Mouse (Mus musculus) hindbrain, embryonic 12.5 days (tissue): ENCODE data around the gene 1700025G04Rik. TPM values are rescaled to one million over a fixed set of nuclear protein-coding genes. Genes with fewer than 3 reads are reported as not detected.

Experiments
- ATAC-seq: fragments of 200-750 bp; cut with Nextera tagmentation; 2 replicates; pipeline ENCODE4 v1.8.0; 2017; ENCODE audit warnings: moderate TSS enrichment; ENCODE audit not compliant: low FRiP score
- H3K27ac ChIP-seq: fragments of 300-500 bp; sonication (generic); 2 replicates; pipeline ENCODE4 v1.5.1; 2016; ENCODE audit warnings: mild to moderate bottlenecking
- H3K27me3 ChIP-seq: fragments of 300-500 bp; sonication (generic); 2 replicates; pipeline ENCODE4 v1.6.1; 2016; ENCODE audit warnings: mild to moderate bottlenecking
- H3K36me3 ChIP-seq: fragments of 300-500 bp; sonication (generic); 2 replicates; pipeline ENCODE4 v1.6.1; 2016; ENCODE audit warnings: mild to moderate bottlenecking
- H3K4me1 ChIP-seq: fragments of 300-500 bp; sonication (generic); 2 replicates; pipeline ENCODE4 v1.6.1; 2016
- H3K4me2 ChIP-seq: fragments of 300-500 bp; sonication (generic); replicated peaks from 2 replicates; pipeline ENCODE4 v1.6.1; 2016; ENCODE audit warnings: mild to moderate bottlenecking
- H3K4me3 ChIP-seq: fragments of 300-500 bp; sonication (generic); 2 replicates; pipeline ENCODE4 v1.5.1; 2016; ENCODE audit warnings: mild to moderate bottlenecking
- H3K9ac ChIP-seq: fragments of 300-500 bp; sonication (generic); 2 replicates; pipeline ENCODE4 v1.6.1; 2016; ENCODE audit warnings: mild to moderate bottlenecking, moderate library complexity
- H3K9me3 ChIP-seq: fragments of 300-500 bp; sonication (generic); replicated peaks from 2 replicates; pipeline ENCODE4 v1.6.1; 2016; ENCODE audit warnings: mild to moderate bottlenecking
- WGBS: fragments of 180-500 bp; shearing (Covaris S2); methylation state at CpG from one replicate; pipeline ENCODE4 v1.1.7; 2016; 5-methylcytosine and 5-hydroxymethylcytosine counted together
- polyA plus RNA-seq: library from polyadenylated mRNA; unstranded; fragments of >200 nt; fragmentation: Nextera tagmentation; extraction: Ambion mirVana; gene quantifications from 2 replicates; pipeline ENCODE4 v1.2.1, GENCODE M21; 2016

The 1700025G04Rik gene
- polyA plus RNA-seq, 1 experiment from 2014 or later = 51.0 TPM

DNA sequence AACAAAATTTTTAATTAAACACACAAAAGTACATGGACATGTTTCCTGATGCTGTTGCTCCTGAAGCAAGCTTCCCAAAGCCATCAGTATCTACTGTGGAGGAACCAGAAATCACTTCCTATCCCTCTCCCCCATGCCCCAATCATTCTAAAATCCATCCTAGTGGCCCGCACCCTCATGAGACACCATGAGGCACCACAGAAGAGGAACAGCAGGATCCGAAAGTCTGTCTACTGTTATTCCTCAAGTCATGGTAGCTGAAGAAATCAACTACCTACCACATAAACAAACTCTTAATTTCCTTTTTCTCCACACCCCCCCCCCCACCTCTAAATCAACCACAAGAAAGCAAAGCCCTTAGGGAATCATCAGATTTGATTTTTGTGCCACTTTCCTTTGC, 46.5 kb downstream of the 1700025G04Rik start:
- Histone ChIP-seq H3K36me3 (no peaks in the 10 kb centered on the region), H3K4me1 (peaks cover 39% of the 10 kb centered on the region), H3K9me3 (no peaks in the 10 kb centered on the region), H3K4me2 (no peak overlapping the region), H3K4me3 (no peak overlapping the region), H3K9ac (no peak overlapping the region), H3K27me3 (no peaks in the 10 kb centered on the region), H3K27ac (no peak overlapping the region)
- WGBS = 90% methylated on average over 2 of the region's 2 CpGs
- no peak for ATAC-seq

DNA sequence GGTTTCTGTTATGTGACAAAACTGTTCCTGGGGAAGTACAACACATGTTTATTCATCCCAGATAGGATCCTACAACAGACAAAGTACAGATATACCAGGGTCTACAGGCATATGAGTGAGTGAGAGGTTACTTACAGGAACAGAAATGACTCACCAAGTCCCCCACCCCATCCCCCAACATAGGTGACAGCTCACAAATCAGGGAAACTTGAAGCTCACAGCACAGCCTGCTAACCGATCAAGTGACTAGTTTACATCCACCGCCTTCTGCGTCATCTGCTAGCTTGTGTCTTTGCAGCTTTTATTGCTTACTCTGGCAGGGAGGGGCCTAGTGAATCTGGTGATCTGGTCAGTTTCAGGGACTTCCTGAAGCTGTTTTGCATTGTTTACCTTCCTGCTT, 47.5 kb downstream of the 1700025G04Rik start:
- no peaks in the 10 kb centered on the region for H3K27me3 ChIP-seq
- no peaks in the 10 kb centered on the region for H3K9me3 ChIP-seq
- WGBS = 81% methylated on average over 3 of the region's 3 CpGs
- no peaks in the 10 kb centered on the region for H3K36me3 ChIP-seq
- ATAC-seq = no peak
- peaks cover 46% of the 10 kb centered on the region for H3K4me1 ChIP-seq
- H3K4me2 ChIP-seq = no peak overlapping the region
- H3K4me3 ChIP-seq = no peak overlapping the region
- H3K9ac ChIP-seq = no peak overlapping the region
- H3K27ac ChIP-seq = no peak overlapping the region

DNA sequence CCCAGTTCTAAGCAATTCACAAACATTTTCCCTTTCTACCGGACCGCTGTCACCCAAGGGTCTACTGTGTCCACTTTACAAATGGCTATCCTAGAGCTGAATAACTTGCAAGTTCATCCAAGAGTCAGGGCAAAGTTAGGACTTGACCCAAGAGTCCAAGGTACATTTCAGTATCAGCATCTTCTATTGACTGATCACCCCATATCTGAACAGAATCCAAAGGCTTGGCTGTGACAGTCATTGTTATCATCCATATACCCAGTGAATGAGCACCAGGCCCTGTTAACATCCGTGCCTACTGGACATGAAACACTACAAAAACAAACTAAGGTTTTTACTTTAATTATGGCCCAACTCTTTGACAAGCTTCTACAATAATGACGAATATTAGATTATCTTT, 48.9 kb downstream of the 1700025G04Rik start:
- ATAC-seq = no peak
- H3K4me2 ChIP-seq = no peak overlapping the region
- 92% methylated on average over 4 of the region's 4 CpGs for WGBS
- H3K36me3 ChIP-seq = no peaks in the 10 kb centered on the region
- H3K27ac ChIP-seq = no peak overlapping the region
- peaks cover 46% of the 10 kb centered on the region for H3K4me1 ChIP-seq
- no peak overlapping the region for H3K9ac ChIP-seq
- H3K4me3 ChIP-seq = no peak overlapping the region
- H3K9me3 ChIP-seq = no peaks in the 10 kb centered on the region
- H3K27me3 ChIP-seq = no peaks in the 10 kb centered on the region

DNA sequence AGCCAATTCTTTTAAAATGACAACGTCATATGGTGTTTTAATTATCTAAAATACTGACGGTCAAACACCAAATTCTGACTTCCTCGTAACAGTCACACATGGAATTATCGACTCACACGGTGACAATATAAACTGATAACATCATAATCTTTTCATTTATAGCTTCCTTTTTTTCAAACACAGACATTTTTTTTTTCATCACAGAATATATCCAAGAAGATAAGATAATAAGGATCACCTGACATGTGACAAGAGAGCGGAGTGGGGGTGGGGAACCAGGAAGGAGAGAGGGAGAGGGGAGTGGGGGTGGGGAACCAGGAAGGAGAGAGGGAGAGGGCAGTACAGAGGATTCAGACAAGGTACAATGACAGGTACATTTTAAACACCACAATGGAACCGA, 49.9 kb downstream of the 1700025G04Rik start:
- WGBS = 87% methylated on average over 7 of the region's 7 CpGs

DNA sequence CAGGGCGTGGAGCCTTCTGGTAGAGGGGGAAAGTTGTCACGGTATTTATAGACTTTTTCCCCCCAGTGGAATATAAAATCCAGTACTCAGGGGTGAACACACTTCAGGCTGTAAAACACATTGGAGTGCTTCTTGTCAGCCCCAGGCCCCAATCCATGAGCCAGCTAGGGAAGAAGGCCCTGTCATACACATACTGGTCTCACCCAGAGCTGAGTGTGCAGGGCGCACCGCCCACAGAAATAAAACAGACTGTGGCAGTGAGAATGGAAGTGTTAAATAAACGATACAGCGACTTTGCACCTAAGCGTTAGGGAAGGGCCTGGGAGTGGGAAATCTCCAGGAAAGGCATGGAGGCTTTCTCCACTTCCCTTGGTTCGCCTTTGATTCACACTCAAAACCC, 50.3 kb downstream of the 1700025G04Rik start:
- WGBS = 82% methylated on average over 8 of the region's 8 CpGs
- Histone ChIP-seq H3K9ac (no peak overlapping the region), H3K36me3 (no peaks in the 10 kb centered on the region), H3K9me3 (no peaks in the 10 kb centered on the region), H3K27ac (no peak overlapping the region), H3K27me3 (no peaks in the 10 kb centered on the region), H3K4me1 (peaks cover 53% of the 10 kb centered on the region), H3K4me2 (no peak overlapping the region), H3K4me3 (no peak overlapping the region)
- no peak for ATAC-seq

More for the DNA sequence above, 49.9 kb downstream of the 1700025G04Rik start:
- Histone ChIP-seq H3K4me1 (peaks cover 48% of the 10 kb centered on the region), H3K27ac (no peak overlapping the region), H3K4me2 (no peak overlapping the region), H3K4me3 (no peak overlapping the region), H3K36me3 (no peaks in the 10 kb centered on the region), H3K27me3 (no peaks in the 10 kb centered on the region), H3K9me3 (no peaks in the 10 kb centered on the region), H3K9ac (no peak overlapping the region)
- no peak for ATAC-seq

DNA sequence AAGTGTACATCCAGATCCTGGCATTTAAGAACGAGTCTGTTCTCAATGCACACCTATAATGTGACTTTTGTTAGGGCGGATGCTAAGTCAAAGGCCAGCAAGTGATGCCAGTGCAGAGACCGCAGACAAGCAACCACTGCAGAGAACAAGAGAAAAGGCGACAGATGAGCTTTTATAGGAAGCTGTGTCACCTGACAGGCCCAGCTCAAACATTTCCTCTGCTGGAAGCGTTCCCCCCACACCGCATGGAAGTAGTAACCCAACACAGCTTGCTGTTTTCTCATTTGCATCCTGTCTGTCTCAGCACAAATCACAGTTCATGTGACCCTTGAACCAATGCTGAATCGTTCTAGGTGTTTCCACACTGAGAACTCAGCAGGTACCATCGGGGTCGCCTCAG, 51.8 kb downstream of the 1700025G04Rik start:
- Histone ChIP-seq H3K27ac (no peak overlapping the region), H3K4me2 (no peak overlapping the region), H3K36me3 (no peaks in the 10 kb centered on the region), H3K4me3 (no peak overlapping the region), H3K27me3 (no peaks in the 10 kb centered on the region), H3K9ac (no peak overlapping the region), H3K9me3 (no peaks in the 10 kb centered on the region), H3K4me1 (peaks cover 53% of the 10 kb centered on the region)
- ATAC-seq = no peak
- WGBS = 56% methylated on average over 9 of the region's 9 CpGs

DNA sequence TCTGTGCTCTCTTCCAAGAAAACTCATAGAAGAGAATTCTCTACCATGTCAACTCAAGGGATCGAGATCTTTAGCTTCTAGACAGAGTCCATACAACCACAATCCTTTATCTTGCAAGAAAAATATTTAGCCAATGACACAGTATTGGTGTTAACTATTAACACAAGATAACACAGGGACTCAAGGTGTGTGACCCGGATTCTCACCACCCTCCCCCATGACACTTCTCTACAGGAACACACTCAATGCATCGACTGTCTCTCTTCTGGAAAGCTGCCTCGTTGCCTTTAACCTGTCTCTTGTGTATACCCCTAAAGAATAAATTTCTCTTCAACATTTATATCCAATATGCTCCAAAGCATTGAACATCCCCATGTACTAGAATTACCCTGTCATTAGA, 52.3 kb downstream of the 1700025G04Rik start:
- no peaks in the 10 kb centered on the region for H3K36me3 ChIP-seq
- peaks cover 53% of the 10 kb centered on the region for H3K4me1 ChIP-seq
- H3K9me3 ChIP-seq = no peaks in the 10 kb centered on the region
- no peak overlapping the region for H3K4me2 ChIP-seq
- WGBS = 72% methylated on average over 4 of the region's 4 CpGs
- H3K9ac ChIP-seq = no peak overlapping the region
- no peak overlapping the region for H3K4me3 ChIP-seq
- ATAC-seq = no peak
- no peaks in the 10 kb centered on the region for H3K27me3 ChIP-seq
- no peak overlapping the region for H3K27ac ChIP-seq

DNA sequence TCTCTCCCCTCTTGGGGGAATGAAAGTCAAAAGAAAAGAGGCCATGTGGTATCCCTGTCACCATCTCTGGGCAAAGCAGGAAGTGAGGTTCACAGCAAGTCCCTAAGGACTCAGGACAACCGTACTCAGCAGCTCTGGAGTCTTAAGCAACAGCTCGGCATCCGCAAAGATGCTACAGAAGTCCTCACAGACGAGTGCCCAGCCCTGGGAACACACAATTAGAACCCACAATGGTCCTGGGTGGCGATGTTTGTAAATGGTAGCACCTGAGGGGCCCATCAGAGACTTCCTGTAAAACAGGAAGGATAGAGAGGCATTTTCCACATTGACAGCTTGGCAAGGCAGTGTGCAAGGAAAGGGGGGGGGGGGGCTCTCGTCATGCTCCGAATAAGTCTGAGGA, 55.2 kb downstream of the 1700025G04Rik start:
- Histone ChIP-seq H3K27ac (no peak overlapping the region), H3K36me3 (no peaks in the 10 kb centered on the region), H3K9me3 (no peaks in the 10 kb centered on the region), H3K4me3 (no peak overlapping the region), H3K4me1 (peaks cover 43% of the 10 kb centered on the region), H3K9ac (no peak overlapping the region), H3K27me3 (no peaks in the 10 kb centered on the region), H3K4me2 (no peak overlapping the region)
- 61% methylated on average over 7 of the region's 7 CpGs for WGBS
- no peak for ATAC-seq

DNA sequence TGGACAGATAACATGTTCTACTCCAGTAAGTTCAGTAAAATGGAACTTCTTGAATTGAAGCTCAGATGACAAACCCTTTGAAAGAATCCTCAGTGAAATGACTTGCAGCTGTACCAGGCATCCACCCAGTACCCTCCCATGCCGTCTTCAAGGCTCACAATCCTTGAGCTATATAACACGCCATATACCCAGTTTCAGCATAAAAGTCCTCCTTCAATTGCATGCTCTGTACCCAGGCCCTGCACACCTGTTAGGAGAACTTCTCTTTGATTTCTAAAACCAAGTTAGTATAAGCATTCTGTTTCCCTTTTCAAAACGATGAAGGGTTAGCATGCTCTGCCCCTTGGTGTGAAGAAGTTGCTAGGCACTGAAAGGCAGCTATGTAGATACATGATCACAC, 56.2 kb downstream of the 1700025G04Rik start:
- H3K36me3 ChIP-seq = no peaks in the 10 kb centered on the region
- no peak overlapping the region for H3K4me3 ChIP-seq
- no peak overlapping the region for H3K4me2 ChIP-seq
- H3K9ac ChIP-seq = no peak overlapping the region
- no peak for ATAC-seq
- peaks cover 34% of the 10 kb centered on the region for H3K4me1 ChIP-seq
- 71% methylated on average over 3 of the region's 3 CpGs for WGBS
- H3K27ac ChIP-seq = no peak overlapping the region
- no peaks in the 10 kb centered on the region for H3K9me3 ChIP-seq
- no peaks in the 10 kb centered on the region for H3K27me3 ChIP-seq

DNA sequence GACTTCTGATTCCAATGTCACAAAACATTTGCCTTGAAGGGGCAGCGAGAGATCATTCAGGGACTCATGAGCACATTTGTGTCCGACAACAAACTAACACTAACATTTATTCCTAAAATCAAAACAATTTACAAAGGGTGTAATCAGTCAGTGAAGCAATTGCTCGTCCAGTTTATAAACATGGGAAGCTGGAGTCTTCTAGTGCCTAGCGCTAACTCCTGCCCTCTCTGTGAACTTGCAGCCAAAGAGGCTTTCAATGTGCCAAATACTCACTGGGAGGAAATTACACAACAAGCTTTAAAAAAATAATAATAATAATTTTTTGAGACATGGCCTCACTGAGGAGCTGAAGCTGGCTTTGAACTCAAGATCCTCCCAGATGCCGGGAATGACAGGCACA, 57.8 kb downstream of the 1700025G04Rik start:
- no peak for ATAC-seq
- peaks cover 21% of the 10 kb centered on the region for H3K4me1 ChIP-seq
- H3K4me3 ChIP-seq = no peak overlapping the region
- H3K9me3 ChIP-seq = no peaks in the 10 kb centered on the region
- no peak overlapping the region for H3K4me2 ChIP-seq
- H3K27me3 ChIP-seq = no peaks in the 10 kb centered on the region
- no peak overlapping the region for H3K9ac ChIP-seq
- no peak overlapping the region for H3K27ac ChIP-seq
- H3K36me3 ChIP-seq = no peaks in the 10 kb centered on the region
- 93% methylated on average over 5 of the region's 5 CpGs for WGBS

DNA sequence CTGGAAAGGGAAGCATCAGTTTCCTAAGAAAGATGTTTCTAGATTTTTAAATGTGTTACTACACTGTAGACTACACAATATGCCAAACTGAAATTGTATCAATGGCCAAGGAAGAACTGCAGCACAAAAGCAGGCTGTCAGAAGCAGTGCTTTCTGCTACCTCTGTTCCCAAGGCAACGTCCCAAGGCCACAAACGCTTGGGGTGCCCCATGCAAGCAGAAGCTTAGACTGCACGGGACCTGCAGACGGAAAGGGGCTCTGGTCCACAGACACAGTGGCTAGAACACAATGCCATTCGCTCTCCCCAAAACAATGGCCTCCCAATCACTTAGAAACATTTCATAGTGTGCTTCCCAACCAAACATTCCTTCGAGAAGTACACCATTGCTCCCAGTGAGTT, 59.4 kb downstream of the 1700025G04Rik start:
- H3K4me1 ChIP-seq = peaks cover 13% of the 10 kb centered on the region
- H3K36me3 ChIP-seq = no peaks in the 10 kb centered on the region
- no peaks in the 10 kb centered on the region for H3K27me3 ChIP-seq
- H3K4me2 ChIP-seq = no peak overlapping the region
- peak; percentile 77; the same call in 1 of the 2 replicates for ATAC-seq
- WGBS = 30% methylated on average over 6 of the region's 6 CpGs
- H3K27ac ChIP-seq = peak overlapping the region; percentile 52; the same call in 1 of the 2 replicates
- H3K9me3 ChIP-seq = no peaks in the 10 kb centered on the region
- no peak overlapping the region for H3K4me3 ChIP-seq
- H3K9ac ChIP-seq = no peak overlapping the region

DNA sequence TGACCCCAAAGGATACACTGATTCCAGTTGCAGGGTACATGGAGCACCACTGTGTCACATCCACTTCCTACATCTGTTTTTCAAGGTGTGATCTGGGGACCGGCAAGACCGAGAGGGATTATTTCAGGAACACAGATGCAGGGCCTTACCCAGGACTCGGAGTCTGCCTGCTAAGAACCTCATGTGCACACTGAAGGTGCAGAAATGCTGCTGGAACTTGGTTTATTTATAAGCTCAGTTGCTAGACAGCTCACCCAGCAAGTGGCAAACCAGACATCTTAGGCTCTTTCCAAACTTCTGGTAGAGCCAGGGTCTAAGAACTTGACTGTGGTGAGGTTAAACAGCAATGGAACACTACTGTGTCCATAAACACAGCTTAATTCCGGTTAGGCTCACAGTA, 61.2 kb downstream of the 1700025G04Rik start:
- 90% methylated on average over 4 of the region's 4 CpGs for WGBS
- no peak for ATAC-seq
- Histone ChIP-seq H3K27ac (no peak overlapping the region), H3K4me1 (peaks cover 6% of the 10 kb centered on the region), H3K27me3 (no peaks in the 10 kb centered on the region), H3K9ac (no peak overlapping the region), H3K9me3 (no peaks in the 10 kb centered on the region), H3K36me3 (no peaks in the 10 kb centered on the region), H3K4me2 (no peak overlapping the region), H3K4me3 (no peak overlapping the region)

DNA sequence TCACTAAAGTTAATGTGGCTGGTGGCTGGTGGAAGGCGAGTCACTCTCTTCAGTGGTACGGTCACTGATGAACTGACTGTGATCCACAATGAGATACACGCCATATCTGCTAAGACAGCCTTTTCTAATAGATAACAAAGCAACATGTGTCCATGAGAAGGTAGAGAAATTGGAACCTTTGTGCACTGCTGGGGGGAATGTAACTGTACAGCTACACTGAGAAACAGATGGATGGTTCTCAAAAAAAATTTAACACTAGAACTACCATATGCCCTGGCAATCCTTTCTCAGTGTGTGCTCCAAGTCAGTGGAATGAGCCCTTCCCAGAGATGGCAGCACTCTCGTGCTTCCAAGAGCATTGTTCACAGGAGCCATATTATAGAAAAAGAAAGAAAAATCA, 63.2 kb downstream of the 1700025G04Rik start:
- no peak overlapping the region for H3K4me3 ChIP-seq
- H3K4me1 ChIP-seq = peaks cover 6% of the 10 kb centered on the region
- H3K4me2 ChIP-seq = no peak overlapping the region
- no peak overlapping the region for H3K9ac ChIP-seq
- H3K9me3 ChIP-seq = no peaks in the 10 kb centered on the region
- 96% methylated on average over 4 of the region's 4 CpGs for WGBS
- ATAC-seq = no peak
- H3K36me3 ChIP-seq = no peaks in the 10 kb centered on the region
- no peak overlapping the region for H3K27ac ChIP-seq
- no peaks in the 10 kb centered on the region for H3K27me3 ChIP-seq
